Mouse (Mus musculus) intestine, embryonic 15.5 days (tissue): ENCODE measurements at regions not wholly inside any gene's neighbourhood (a gene's known extent, or its start where the extent isn't known, plus 50 kb on each side); places are given as distances from the start of the nearest gene placed in this dataset.

Experiments
- ATAC-seq: fragments of 200-750 bp; cut with Nextera tagmentation; 2 replicates; pipeline ENCODE4 v1.8.0; 2017; ENCODE audit warnings: moderate TSS enrichment, moderate library complexity
- H3K27ac ChIP-seq: fragments of 300-500 bp; sonication (generic); 2 replicates; pipeline ENCODE4 v1.5.1; 2015; ENCODE audit warnings: mild to moderate bottlenecking, inconsistent platforms
- H3K27me3 ChIP-seq: fragments of 300-500 bp; sonication (generic); replicated peaks from 2 replicates; pipeline ENCODE4 v1.6.1; 2015; ENCODE audit warnings: inconsistent platforms
- H3K36me3 ChIP-seq: fragments of 300-500 bp; sonication (generic); 2 replicates; pipeline ENCODE4 v1.6.1; 2015; ENCODE audit warnings: inconsistent platforms
- H3K4me1 ChIP-seq: fragments of 300-500 bp; sonication (generic); replicated peaks from 2 replicates; pipeline ENCODE4 v1.6.1; 2015; ENCODE audit warnings: inconsistent platforms
- H3K4me2 ChIP-seq: fragments of 300-500 bp; sonication (generic); replicated peaks from 2 replicates; pipeline ENCODE4 v1.6.1; 2015; ENCODE audit warnings: mild to moderate bottlenecking, inconsistent platforms
- H3K4me3 ChIP-seq: fragments of 300-500 bp; sonication (generic); replicated peaks from 2 replicates; pipeline ENCODE4 v1.5.1; 2015; ENCODE audit warnings: inconsistent platforms
- H3K9ac ChIP-seq: fragments of 300-500 bp; sonication (generic); 2 replicates; pipeline ENCODE4 v1.6.1; 2015; ENCODE audit warnings: inconsistent platforms
- H3K9me3 ChIP-seq: fragments of 300-500 bp; sonication (generic); 2 replicates; pipeline ENCODE4 v1.6.1; 2016; ENCODE audit warnings: inconsistent platforms
- WGBS: fragments of 180-500 bp; shearing (Covaris S2); methylation state at CpG from one replicate; pipeline ENCODE4 v1.1.7; 2015; 5-methylcytosine and 5-hydroxymethylcytosine counted together

DNA sequence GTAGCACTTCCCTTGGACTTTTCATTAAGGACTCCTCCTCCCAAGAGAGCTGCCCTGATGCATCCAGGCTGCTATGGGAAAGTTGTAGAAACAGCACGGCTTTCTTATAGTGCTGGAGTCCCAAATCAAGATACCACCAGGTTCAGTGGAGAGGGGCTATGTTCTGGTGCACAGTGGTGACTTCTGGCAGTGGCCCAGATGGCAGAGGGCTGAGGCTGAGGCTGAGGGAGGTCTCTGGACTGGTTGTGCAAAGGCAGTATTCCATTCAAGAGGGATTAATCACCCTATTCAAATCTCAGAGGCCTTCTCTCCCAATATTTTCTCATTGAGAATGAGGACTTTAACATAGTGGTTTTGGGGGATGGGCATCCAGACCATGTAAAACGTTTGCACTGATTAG is 82.3 kb upstream of the Mki67 start:
- WGBS = 54% methylated on average over 2 of the region's 2 CpGs
- Histone ChIP-seq H3K36me3 (no peaks in the 10 kb centered on the region), H3K4me3 (no peak overlapping the region), H3K4me1 (no peaks in the 10 kb centered on the region), H3K9ac (no peak overlapping the region), H3K27ac (no peak overlapping the region), H3K9me3 (no peaks in the 10 kb centered on the region), H3K4me2 (no peak overlapping the region), H3K27me3 (no peaks in the 10 kb centered on the region)
- ATAC-seq = no peak

- ATAC-seq = no peak
- Histone ChIP-seq H3K4me1 (no peaks in the 10 kb centered on the region), H3K27me3 (no peaks in the 10 kb centered on the region), H3K9ac (no peak overlapping the region), H3K9me3 (no peaks in the 10 kb centered on the region), H3K4me3 (no peak overlapping the region), H3K4me2 (no peak overlapping the region), H3K36me3 (no peaks in the 10 kb centered on the region), H3K27ac (no peak overlapping the region)
- 90% methylated on average over 15 of the region's 15 CpGs for WGBS
These were observed 86.5 kb upstream of the Mki67 start for GRCm38 (mm10) chr7:135802598-135803121.

DNA sequence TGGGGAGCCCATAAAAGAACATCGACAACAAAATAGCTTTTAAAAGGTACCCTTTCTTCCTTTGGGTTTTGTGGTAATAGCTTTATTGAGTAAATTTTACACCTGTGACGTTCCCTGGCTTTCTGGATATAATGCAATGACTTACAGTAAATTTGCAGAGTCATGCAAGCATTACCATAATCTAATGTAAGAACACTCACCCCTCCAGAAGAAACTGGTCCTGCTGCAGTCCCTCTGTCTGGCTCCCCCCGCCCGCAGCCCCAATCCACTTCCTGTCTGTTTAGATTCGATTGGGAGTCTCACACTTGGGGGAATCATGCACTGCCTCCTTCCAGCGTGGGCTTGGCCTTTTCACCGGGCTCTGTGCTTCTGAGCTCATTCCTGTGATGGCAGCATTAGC is 88.6 kb upstream of the Mki67 start:
- WGBS = 42% methylated on average over 7 of the region's 7 CpGs
- no peak for ATAC-seq

GRCm38 (mm10) chr7:135806139-135806538 is 90.0 kb upstream of the Mki67 start:
- Histone ChIP-seq H3K27ac (no peak overlapping the region), H3K4me3 (no peak overlapping the region), H3K36me3 (no peaks in the 10 kb centered on the region), H3K4me2 (no peak overlapping the region), H3K9ac (no peak overlapping the region), H3K27me3 (no peaks in the 10 kb centered on the region), H3K4me1 (0 out of 2 replicates have a peak, but pooled peaks cover 1% of the 10 kb centered on the region), H3K9me3 (no peaks in the 10 kb centered on the region)
- ATAC-seq = no peak
- WGBS = 67% methylated on average over 8 of the region's 8 CpGs

More for the DNA sequence above, 88.6 kb upstream of the Mki67 start:
- H3K9me3 ChIP-seq = no peaks in the 10 kb centered on the region
- no peak overlapping the region for H3K4me2 ChIP-seq
- no peaks in the 10 kb centered on the region for H3K27me3 ChIP-seq
- no peaks in the 10 kb centered on the region for H3K4me1 ChIP-seq
- no peaks in the 10 kb centered on the region for H3K36me3 ChIP-seq
- no peak overlapping the region for H3K9ac ChIP-seq
- no peak overlapping the region for H3K4me3 ChIP-seq
- no peak overlapping the region for H3K27ac ChIP-seq

DNA sequence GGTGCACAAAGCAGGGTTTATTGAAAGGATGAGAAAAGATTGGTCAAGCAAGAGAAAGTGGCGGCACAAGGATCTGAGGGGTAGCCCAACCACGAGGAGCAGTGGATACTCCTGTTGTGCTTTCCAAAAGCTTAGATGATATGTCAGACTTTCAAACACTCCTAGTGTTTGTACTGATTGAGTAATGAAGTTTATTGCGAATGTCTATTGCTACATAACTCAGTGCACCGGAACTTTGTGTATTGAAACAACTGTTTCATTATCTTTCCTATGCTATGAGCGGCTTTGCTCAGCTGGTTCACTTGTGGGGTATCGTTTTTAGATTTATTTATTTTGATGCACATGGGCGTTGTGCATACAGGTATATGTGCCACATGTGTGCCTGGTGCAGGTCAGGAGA is 90.5 kb upstream of the Mki67 start:
- no peak for ATAC-seq

GRCm38 (mm10) chr7:135809167-135809566 is 93.0 kb upstream of the Mki67 start:
- no peak overlapping the region for H3K4me2 ChIP-seq

More for the DNA sequence above, 90.5 kb upstream of the Mki67 start:
- no peaks in the 10 kb centered on the region for H3K27me3 ChIP-seq
- no peak overlapping the region for H3K4me3 ChIP-seq
- no peaks in the 10 kb centered on the region for H3K9me3 ChIP-seq
- H3K4me1 ChIP-seq = 0 out of 2 replicates have a peak, but pooled peaks cover 3% of the 10 kb centered on the region
- H3K36me3 ChIP-seq = no peaks in the 10 kb centered on the region
- no peak overlapping the region for H3K4me2 ChIP-seq
- 89% methylated on average over 7 of the region's 7 CpGs for WGBS
- no peak overlapping the region for H3K27ac ChIP-seq
- no peak overlapping the region for H3K9ac ChIP-seq

GRCm38 (mm10) chr7:135809751-135810379 is 93.7 kb upstream of the Mki67 start:
- Histone ChIP-seq H3K4me2 (no peak overlapping the region), H3K36me3 (no peaks in the 10 kb centered on the region), H3K4me3 (no peak overlapping the region), H3K27ac (no peak overlapping the region), H3K9ac (no peak overlapping the region), H3K27me3 (no peaks in the 10 kb centered on the region), H3K4me1 (0 out of 2 replicates have a peak, but pooled peaks cover 3% of the 10 kb centered on the region), H3K9me3 (no peaks in the 10 kb centered on the region)
- no peak for ATAC-seq
- 41% methylated on average over 12 of the region's 12 CpGs for WGBS

More at GRCm38 (mm10) chr7:135809167-135809566, 93.0 kb upstream of the Mki67 start:
- H3K9ac ChIP-seq = no peak overlapping the region
- H3K27ac ChIP-seq = no peak overlapping the region
- H3K4me1 ChIP-seq = 0 out of 2 replicates have a peak, but pooled peaks cover 3% of the 10 kb centered on the region
- H3K27me3 ChIP-seq = no peaks in the 10 kb centered on the region
- H3K9me3 ChIP-seq = no peaks in the 10 kb centered on the region
- H3K36me3 ChIP-seq = no peaks in the 10 kb centered on the region
- H3K4me3 ChIP-seq = no peak overlapping the region
- 74% methylated on average over 10 of the region's 10 CpGs for WGBS
- no peak for ATAC-seq

DNA sequence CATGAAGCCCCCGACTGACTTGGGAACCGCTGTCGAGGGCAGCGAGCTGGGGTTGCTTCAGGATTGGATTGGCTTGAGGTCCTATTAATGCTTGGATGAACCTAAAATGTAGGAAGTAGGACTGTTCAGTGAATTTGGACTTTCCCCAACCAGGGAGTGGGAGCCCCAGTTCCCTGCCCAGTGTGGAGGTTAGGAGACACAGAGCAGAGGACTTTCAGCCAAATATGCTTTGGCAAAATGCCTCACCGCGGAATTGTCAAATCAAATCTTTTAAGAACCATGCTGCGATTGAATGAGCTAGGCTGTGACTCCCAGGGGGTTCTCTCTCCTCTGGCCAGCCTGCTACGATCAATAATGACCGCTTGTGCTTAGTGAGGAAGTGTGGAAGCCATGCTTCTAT is 94.8 kb upstream of the Mki67 start:
- WGBS = 73% methylated on average over 9 of the region's 9 CpGs
- Histone ChIP-seq H3K27me3 (no peaks in the 10 kb centered on the region), H3K9ac (no peak overlapping the region), H3K27ac (no peak overlapping the region), H3K4me1 (0 out of 2 replicates have a peak, but pooled peaks cover 3% of the 10 kb centered on the region), H3K9me3 (no peaks in the 10 kb centered on the region), H3K4me2 (no peak overlapping the region), H3K4me3 (no peak overlapping the region), H3K36me3 (no peaks in the 10 kb centered on the region)
- no peak for ATAC-seq

GRCm38 (mm10) chr7:135813616-135814015 is 97.5 kb upstream of the Mki67 start:
- ATAC-seq = peak; percentile 56; the same call in 1 of the 2 replicates
- Histone ChIP-seq H3K4me2 (no peak overlapping the region), H3K27ac (no peak overlapping the region), H3K4me3 (no peak overlapping the region), H3K9me3 (no peaks in the 10 kb centered on the region), H3K27me3 (no peaks in the 10 kb centered on the region), H3K9ac (no peak overlapping the region), H3K4me1 (0 out of 2 replicates have a peak, but pooled peaks cover 3% of the 10 kb centered on the region), H3K36me3 (no peaks in the 10 kb centered on the region)
- 92% methylated on average over 3 of the region's 3 CpGs for WGBS

DNA sequence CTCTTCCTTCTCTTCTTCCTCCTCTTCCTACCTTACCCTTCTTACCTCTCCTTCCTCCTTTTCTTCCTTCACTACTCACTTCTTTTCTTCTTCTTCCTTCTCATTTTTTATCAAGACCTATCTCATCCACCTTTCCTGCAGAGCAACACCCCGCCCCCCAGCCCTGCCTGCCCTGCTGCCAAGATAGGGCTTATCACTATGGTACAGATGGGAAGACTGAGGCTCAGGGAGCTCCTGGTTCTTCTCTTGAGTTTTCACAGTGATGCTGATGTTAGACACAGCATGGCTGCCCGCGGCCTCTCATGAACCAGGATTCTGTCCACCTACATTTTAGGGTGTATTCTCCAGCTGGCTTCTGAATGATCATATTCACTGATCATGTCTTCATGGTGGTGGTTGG is 100.0 kb upstream of the Mki67 start:
- no peak overlapping the region for H3K4me3 ChIP-seq

DNA sequence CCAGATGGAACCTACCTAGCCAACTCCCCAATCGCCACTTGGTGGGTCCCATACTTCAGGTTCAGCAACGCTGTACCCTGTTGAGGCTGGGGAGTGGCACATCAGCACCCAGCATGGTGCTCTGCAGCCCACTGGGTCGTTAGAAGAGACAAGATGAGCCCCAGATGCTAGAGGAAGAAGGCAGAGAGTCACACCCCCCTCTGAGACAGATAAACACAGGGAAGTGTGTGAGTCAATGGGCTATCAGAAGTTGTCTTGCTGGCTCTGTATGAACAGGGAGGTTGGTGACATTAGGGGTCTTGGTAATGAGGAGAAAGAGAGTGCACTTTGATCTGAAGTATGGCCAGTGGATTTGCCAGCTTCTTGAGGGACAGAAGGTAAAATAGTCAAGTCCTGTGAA is 101.7 kb upstream of the Mki67 start:
- Histone ChIP-seq H3K27ac (no peak overlapping the region), H3K9me3 (no peaks in the 10 kb centered on the region), H3K27me3 (no peaks in the 10 kb centered on the region), H3K36me3 (no peaks in the 10 kb centered on the region), H3K4me1 (no peaks in the 10 kb centered on the region), H3K4me3 (no peak overlapping the region), H3K9ac (no peak overlapping the region), H3K4me2 (no peak overlapping the region)
- WGBS = 53% methylated on average over 3 of the region's 3 CpGs
- no peak for ATAC-seq

More for the DNA sequence above, 100.0 kb upstream of the Mki67 start:
- no peak overlapping the region for H3K4me2 ChIP-seq
- WGBS = 95% methylated on average over 3 of the region's 3 CpGs
- no peaks in the 10 kb centered on the region for H3K36me3 ChIP-seq
- no peak overlapping the region for H3K9ac ChIP-seq
- no peaks in the 10 kb centered on the region for H3K27me3 ChIP-seq
- peak; percentile 63; the same call in 1 of the 2 replicates for ATAC-seq
- H3K9me3 ChIP-seq = no peaks in the 10 kb centered on the region
- H3K27ac ChIP-seq = no peak overlapping the region
- 0 out of 2 replicates have a peak, but pooled peaks cover under 1% of the 10 kb centered on the region for H3K4me1 ChIP-seq

DNA sequence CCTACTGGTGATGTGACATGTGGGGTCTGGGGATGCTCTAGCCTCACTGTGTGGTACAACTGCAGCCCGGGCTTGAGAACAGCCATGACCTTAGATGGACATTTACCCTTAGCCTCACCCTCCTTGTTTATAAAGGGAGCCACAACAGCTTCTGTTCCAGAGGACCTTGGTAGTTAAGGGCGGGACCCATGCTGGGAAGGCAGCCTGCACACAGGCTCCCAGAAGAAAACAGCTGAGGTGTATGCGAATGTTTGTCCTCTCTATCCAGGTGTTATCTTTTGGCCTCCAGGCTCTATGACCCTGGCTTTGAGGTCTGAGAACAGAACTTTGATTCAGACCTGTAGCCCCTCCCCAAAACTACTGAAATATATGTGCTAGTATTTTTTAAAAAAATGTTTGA is 102.1 kb upstream of the Mki67 start:
- Histone ChIP-seq H3K27me3 (no peaks in the 10 kb centered on the region), H3K9me3 (no peaks in the 10 kb centered on the region), H3K36me3 (no peaks in the 10 kb centered on the region), H3K9ac (no peak overlapping the region), H3K4me3 (no peak overlapping the region), H3K4me1 (no peaks in the 10 kb centered on the region), H3K4me2 (no peak overlapping the region), H3K27ac (no peak overlapping the region)
- ATAC-seq = no peak
- WGBS = 57% methylated on average over 3 of the region's 3 CpGs
